Mouse (Mus musculus) heart, adult 2 months (tissue): ENCODE results near the gene Strada. TPM values are rescaled to one million over a fixed set of nuclear protein-coding genes. Genes with fewer than 3 reads are reported as not detected.

ENCODE experiments used
- DNase-seq, 2 experiments: peaks; one replicate each; pipeline ENCODE4 v3.0.0; 2021
- H3K27ac ChIP-seq: fragments of 200-600 bp; 2 replicates; pipeline ENCODE4 v1.8.1; 2022
- H3K27me3 ChIP-seq: fragments of 200-500 bp; 2 replicates; pipeline ENCODE4 v1.6.1; 2012; ENCODE audit warnings: mild to moderate bottlenecking, low read length, inconsistent platforms, mixed read lengths; ENCODE audit not compliant: control insufficient read depth, insufficient read depth
- H3K36me3 ChIP-seq: fragments of 200-500 bp; 2 replicates; pipeline ENCODE4 v1.6.1; 2012; ENCODE audit warnings: low read length, inconsistent platforms; ENCODE audit not compliant: control insufficient read depth, insufficient read depth
- H3K4me1 ChIP-seq: fragments of 200-500 bp; 2 replicates; pipeline ENCODE4 v1.6.1; 2011; ENCODE audit warnings: low read length; ENCODE audit not compliant: control insufficient read depth, insufficient read depth
- H3K4me3 ChIP-seq: fragments of 200-600 bp; 2 replicates; pipeline ENCODE4 v1.8.1; 2022
- H3K79me2 ChIP-seq: fragments of 200-500 bp; replicated peaks from 2 replicates; pipeline ENCODE4 v1.6.1; 2012; ENCODE audit warnings: mild to moderate bottlenecking, inconsistent platforms, low read length, moderate library complexity, mixed read lengths; ENCODE audit not compliant: control insufficient read depth, insufficient read depth
- H3K9ac ChIP-seq: fragments of 200-500 bp; 2 replicates; pipeline ENCODE4 v1.6.1; 2012; ENCODE audit warnings: low read depth, mild to moderate bottlenecking, control low read depth, inconsistent platforms, low read length, mixed read lengths
- CTCF ChIP-seq: fragments of 200-600 bp; IDR thresholded peaks from 2 replicates; pipeline ENCODE4 v1.8.1; 2022; ENCODE audit warnings: antibody characterized with exemption, mild to moderate bottlenecking, moderate library complexity
- EP300 ChIP-seq: fragments of 200-500 bp; IDR thresholded peaks from 2 replicates; pipeline ENCODE4 v1.6.1; 2011; ENCODE audit warnings: low read depth, low read length, control low read depth; ENCODE audit not compliant: insufficient read depth
- POLR2A ChIP-seq: fragments of 200-500 bp; IDR thresholded peaks from 2 replicates; pipeline ENCODE4 v1.6.1; 2011; ENCODE audit warnings: mild to moderate bottlenecking, low read depth, low read length, control low read depth; ENCODE audit not compliant: insufficient read depth
- WGBS: fragments of 180-500 bp; shearing (Covaris S2); methylation state at CpG from one replicate; pipeline ENCODE4 v1.1.7; 2018; 5-methylcytosine and 5-hydroxymethylcytosine counted together
- intact Hi-C: fragments of 180-260 bp; cut with DNase I; formaldehyde crosslinking; loops from one replicate; pipeline ENCODE4 v1.15.1; 2025
- polyA plus RNA-seq: library from polyadenylated mRNA; depleted of rRNA; stranded (reverse); fragments of >200 nt; gene quantifications from 2 replicates; pipeline ENCODE4 v1.2.3, GENCODE M21; 2012
- total RNA-seq, 2 experiments: library from RNA; stranded (reverse); gene quantifications; 2 replicates each; pipeline ENCODE4 v1.2.3; 2021

Gene Strada
- total and polyA plus RNA-seq, 3 experiments = 6.2 to 16.9 (median 7.0) TPM

GRCm38 (mm10) chr11:106179711-106180448 is 22.1 kb downstream of the Strada start:
- no peaks in the 10 kb centered on the region for H3K79me2 ChIP-seq
- H3K36me3 ChIP-seq = no peaks in the 10 kb centered on the region
- no peak overlapping the region for H3K27ac ChIP-seq
- TF ChIP-seq EP300 = no peak
- no peak for TF ChIP-seq CTCF
- TF ChIP-seq POLR2A = no peak
- H3K9ac ChIP-seq = no peak overlapping the region
- 65% methylated on average over 7 of the region's 7 CpGs for WGBS
- intact Hi-C loops = no loop called here
- no peaks in the 10 kb centered on the region; the same call in 1 of the 2 replicates for H3K4me1 ChIP-seq
- H3K27me3 ChIP-seq = no peaks in the 10 kb centered on the region
- no peak for DNase-seq
- no peak overlapping the region for H3K4me3 ChIP-seq

- intact Hi-C loops = no loop called here
- no peaks in the 10 kb centered on the region for H3K27me3 ChIP-seq
- TF ChIP-seq CTCF (no peak), POLR2A (no peak), EP300 (no peak)
- H3K4me1 ChIP-seq = no peaks in the 10 kb centered on the region; the same call in 1 of the 2 replicates
- no peaks in the 10 kb centered on the region for H3K79me2 ChIP-seq
- no peak overlapping the region for H3K27ac ChIP-seq
- H3K9ac ChIP-seq = no peak overlapping the region
- no peak for DNase-seq
- 67% methylated on average over 5 of the region's 5 CpGs for WGBS
- no peaks in the 10 kb centered on the region for H3K36me3 ChIP-seq
- H3K4me3 ChIP-seq = no peak overlapping the region
These were observed 23.8 kb downstream of the Strada start for GRCm38 (mm10) chr11:106178036-106178782.

- H3K27me3 ChIP-seq = no peaks in the 10 kb centered on the region
- no peak overlapping the region for H3K4me3 ChIP-seq
- no peaks in the 10 kb centered on the region for H3K36me3 ChIP-seq
- TF ChIP-seq POLR2A = no peak
- TF ChIP-seq EP300 = no peak
- TF ChIP-seq CTCF = no peak
- DNase-seq = no peak
- H3K9ac ChIP-seq = no peak overlapping the region
- H3K27ac ChIP-seq = no peak overlapping the region
- intact Hi-C loops = no loop called here
- H3K4me1 ChIP-seq = no peaks in the 10 kb centered on the region; the same call in 1 of the 2 replicates
- H3K79me2 ChIP-seq = no peaks in the 10 kb centered on the region
- WGBS = 72% methylated on average over 5 of the region's 5 CpGs
These were observed 25.6 kb downstream of the Strada start for GRCm38 (mm10) chr11:106176372-106176771.

- TF ChIP-seq POLR2A = no peak
- no peak for TF ChIP-seq CTCF
- no peak for TF ChIP-seq EP300
- no peak for DNase-seq
- Histone ChIP-seq H3K27ac (no peak overlapping the region), H3K36me3 (no peaks in the 10 kb centered on the region), H3K4me1 (no peaks in the 10 kb centered on the region; the same call in 1 of the 2 replicates), H3K79me2 (no peaks in the 10 kb centered on the region), H3K27me3 (no peaks in the 10 kb centered on the region), H3K4me3 (no peak overlapping the region), H3K9ac (no peak overlapping the region)
- intact Hi-C loops = no loop called here
- WGBS = 54% methylated on average over 3 of the region's 3 CpGs
These were observed 26.9 kb downstream of the Strada start for GRCm38 (mm10) chr11:106175081-106175480.

GRCm38 (mm10) chr11:106174372-106174771 is 27.6 kb downstream of the Strada start:
- WGBS = 68% methylated on average over 5 of the region's 5 CpGs
- intact Hi-C loops = no loop called here
- no peaks in the 10 kb centered on the region for H3K27me3 ChIP-seq
- no peaks in the 10 kb centered on the region; the same call in 1 of the 2 replicates for H3K4me1 ChIP-seq
- no peaks in the 10 kb centered on the region for H3K79me2 ChIP-seq
- no peaks in the 10 kb centered on the region for H3K36me3 ChIP-seq
- no peak overlapping the region for H3K9ac ChIP-seq
- H3K27ac ChIP-seq = no peak overlapping the region
- no peak for DNase-seq
- no peak for TF ChIP-seq EP300
- no peak for TF ChIP-seq POLR2A
- TF ChIP-seq CTCF = no peak
- no peak overlapping the region for H3K4me3 ChIP-seq

GRCm38 (mm10) chr11:106173228-106173627 is 28.7 kb downstream of the Strada start:
- 89% methylated on average over 2 of the region's 2 CpGs for WGBS
- H3K27me3 ChIP-seq = no peaks in the 10 kb centered on the region
- no peak overlapping the region for H3K4me3 ChIP-seq
- H3K27ac ChIP-seq = no peak overlapping the region
- intact Hi-C loops = no loop called here
- no peaks in the 10 kb centered on the region for H3K36me3 ChIP-seq
- no peaks in the 10 kb centered on the region for H3K79me2 ChIP-seq
- no peaks in the 10 kb centered on the region; the same call in 1 of the 2 replicates for H3K4me1 ChIP-seq
- DNase-seq = no peak
- TF ChIP-seq EP300 (no peak), POLR2A (no peak), CTCF (no peak)
- H3K9ac ChIP-seq = no peak overlapping the region
